20 mouse cellular contexts compared by ENCODE assay signal in genomic region chr2:180610283-180610682, GRCm38 (mm10). TPM values are rescaled to one million over a fixed set of nuclear protein-coding genes. Genes with fewer than 3 reads are reported as not detected.
DNase-seq lines count a peak whose midpoint lies in the region; ATAC-seq and TF ChIP-seq lines count a peak whose summit lies in the region.
"Had no signal": no experiment of that assay in that cellular context is flagged by ENCODE, and none has a peak within 500 bp of the region (broad histone marks: within the 10 kb centered on the region; RNA-seq: fewer than 3 reads in every experiment).

No protein-coding gene starts in this region.

- H3K9ac ChIP-seq in embryonic facial prominence, embryonic 14.5 days (ENCODE audit: low read depth, low read length): no peak overlapping the region
- H3K9ac ChIP-seq in intestine, postnatal 0 days (ENCODE audit: low read depth, low read length): no peak overlapping the region
- H3K9ac ChIP-seq in liver, embryonic 14.5 days (replicated peaks): no peak overlapping the region
- no peak overlapping the region for H3K9ac ChIP-seq in stomach, embryonic 16.5 days (ENCODE audit: low read length)
- H3K9ac ChIP-seq: forebrain, embryonic 12.5 days; heart, embryonic 15.5 days; hindbrain, embryonic 15.5 days; kidney, embryonic 15.5 days; midbrain, embryonic 15.5 days; neural tube, embryonic 12.5 days had no signal

- no peak for TF ChIP-seq CTCF in intestine, postnatal 0 days (IDR thresholded peaks at IDR 0.05; ENCODE audit: low read depth)
- TF ChIP-seq CTCF in liver, embryonic 14.5 days (IDR thresholded peaks at IDR 0.05; ENCODE audit: low read depth): no peak

- 0 out of 2 replicates have a peak overlapping the region, but pooled peaks have one; percentile 10 for H3K27ac ChIP-seq in embryonic facial prominence, embryonic 14.5 days (replicated peaks; ENCODE audit: low read depth, low read length)
- no peak overlapping the region for H3K27ac ChIP-seq in intestine, postnatal 0 days (ENCODE audit: low read depth, low read length)
- H3K27ac ChIP-seq in liver, embryonic 14.5 days: no peak overlapping the region
- H3K27ac ChIP-seq in stomach, embryonic 16.5 days (ENCODE audit: low read length): no peak overlapping the region
- H3K27ac ChIP-seq: forebrain, embryonic 12.5 days; heart, embryonic 15.5 days; hindbrain, embryonic 15.5 days; kidney, embryonic 15.5 days; midbrain, embryonic 15.5 days; neural tube, embryonic 12.5 days had no signal

- no peaks in the 10 kb centered on the region; the same call in 1 of the 2 replicates for H3K36me3 ChIP-seq in embryonic facial prominence, embryonic 14.5 days (ENCODE audit: control insufficient read depth, insufficient read depth, low read length)
- H3K36me3 ChIP-seq in intestine, postnatal 0 days (ENCODE audit: control insufficient read depth, insufficient read depth): no peaks in the 10 kb centered on the region
- no peaks in the 10 kb centered on the region for H3K36me3 ChIP-seq in liver, embryonic 14.5 days (replicated peaks; ENCODE audit: control insufficient read depth, insufficient read depth, low read depth)
- no peaks in the 10 kb centered on the region for H3K36me3 ChIP-seq in stomach, embryonic 16.5 days (ENCODE audit: control insufficient read depth, insufficient read depth, low read length)
- H3K36me3 ChIP-seq: forebrain, embryonic 12.5 days; heart, embryonic 15.5 days; hindbrain, embryonic 15.5 days; kidney, embryonic 15.5 days; midbrain, embryonic 15.5 days; neural tube, embryonic 12.5 days had no signal

- no peak for TF ChIP-seq EP300 in liver, embryonic 14.5 days (IDR thresholded peaks at IDR 0.05; ENCODE audit: low read depth)

- H3K4me3 ChIP-seq in embryonic facial prominence, embryonic 14.5 days (ENCODE audit: low read depth, low read length): no peak overlapping the region
- no peak overlapping the region for H3K4me3 ChIP-seq in intestine, postnatal 0 days (ENCODE audit: low read depth, low read length)
- no peak overlapping the region for H3K4me3 ChIP-seq in liver, embryonic 14.5 days (ENCODE audit: insufficient read depth in 1 of 2, low read depth in 2 of 2, low read length in 2 of 2)
- no peak overlapping the region for H3K4me3 ChIP-seq in stomach, embryonic 16.5 days (replicated peaks; ENCODE audit: low read length)
- H3K4me3 ChIP-seq: erythroblast, embryonic 14.5 days; forebrain, embryonic 12.5 days; heart, embryonic 15.5 days; hindbrain, embryonic 15.5 days; kidney, embryonic 15.5 days; midbrain, embryonic 15.5 days; neural tube, embryonic 12.5 days had no signal

- DNase-seq in embryonic facial prominence, embryonic 14.5 days (ENCODE audit: low spot score): no peak
- peak; percentile 6 to 36 (median 19) for DNase-seq in liver, embryonic 14.5 days (ENCODE audit: low read depth in 3 of 3, low spot score in 3 of 3)
- DNase-seq in kidney, postnatal 25 days: no peak
- no peak for DNase-seq in heart, adult 9 months (ENCODE audit: low spot score in 2 of 2)
- DNase-seq in kidney, postnatal 4 days: no peak
- DNase-seq: adrenal gland, postnatal 25 days; cerebellum, adult 9-11 months; heart, postnatal 36 days; right cerebral cortex, postnatal 14 days; thymus, postnatal 4 days had no signal

- H3K4me2 ChIP-seq in embryonic facial prominence, embryonic 14.5 days (ENCODE audit: low read depth, low read length): no peak overlapping the region
- no peak overlapping the region for H3K4me2 ChIP-seq in intestine, postnatal 0 days (replicated peaks; ENCODE audit: low read depth)
- no peak overlapping the region for H3K4me2 ChIP-seq in liver, embryonic 14.5 days (ENCODE audit: low read depth)
- H3K4me2 ChIP-seq in stomach, embryonic 16.5 days (ENCODE audit: low read depth, low read length): no peak overlapping the region
- H3K4me2 ChIP-seq: forebrain, embryonic 12.5 days; heart, embryonic 15.5 days; hindbrain, embryonic 15.5 days; kidney, embryonic 15.5 days; midbrain, embryonic 15.5 days; neural tube, embryonic 12.5 days had no signal

- ATAC-seq in embryonic facial prominence, embryonic 14.5 days (ENCODE audit: low read depth): no peak
- ATAC-seq in intestine, postnatal 0 days: peak; percentile 48; the same call in 1 of the 2 replicates
- peak; percentile 73 for ATAC-seq in liver, embryonic 14.5 days (ENCODE audit: insufficient read depth)
- peak; percentile 53; the same call in 1 of the 2 replicates for ATAC-seq in stomach, embryonic 16.5 days (ENCODE audit: insufficient read depth, low FRiP score)
- ATAC-seq: midbrain, embryonic 15.5 days had no signal

- H3K9me3 ChIP-seq in embryonic facial prominence, embryonic 14.5 days (ENCODE audit: control insufficient read depth, low read length): no peaks in the 10 kb centered on the region
- no peaks in the 10 kb centered on the region for H3K9me3 ChIP-seq in intestine, postnatal 0 days (ENCODE audit: control insufficient read depth)
- no peaks in the 10 kb centered on the region for H3K9me3 ChIP-seq in liver, embryonic 14.5 days (ENCODE audit: control insufficient read depth, low read length)
- H3K9me3 ChIP-seq in stomach, embryonic 16.5 days (replicated peaks; ENCODE audit: control insufficient read depth, low read length): no peaks in the 10 kb centered on the region
- H3K9me3 ChIP-seq: forebrain, embryonic 12.5 days; heart, embryonic 15.5 days; hindbrain, embryonic 15.5 days; kidney, embryonic 15.5 days; midbrain, embryonic 15.5 days; neural tube, embryonic 12.5 days had no signal

- H3K4me1 ChIP-seq in embryonic facial prominence, embryonic 14.5 days (ENCODE audit: control insufficient read depth, insufficient read depth, low read length): no peaks in the 10 kb centered on the region
- H3K4me1 ChIP-seq in intestine, postnatal 0 days (replicated peaks; ENCODE audit: control insufficient read depth, insufficient read depth, low read length): no peaks in the 10 kb centered on the region
- peaks cover 0 to 15% of the 10 kb centered on the region in 2 experiments; a peak in 2 of 4 replicates for H3K4me1 ChIP-seq in liver, embryonic 14.5 days (replicated peaks; ENCODE audit: control insufficient read depth in 2 of 2, insufficient read depth in 2 of 2, low read length in 1 of 2)
- H3K4me1 ChIP-seq in stomach, embryonic 16.5 days (ENCODE audit: control insufficient read depth, insufficient read depth, low read length): no peaks in the 10 kb centered on the region
- H3K4me1 ChIP-seq: forebrain, embryonic 12.5 days; heart, embryonic 15.5 days; hindbrain, embryonic 15.5 days; kidney, embryonic 15.5 days; midbrain, embryonic 15.5 days; neural tube, embryonic 12.5 days had no signal

- H3K27me3 ChIP-seq in embryonic facial prominence, embryonic 14.5 days (replicated peaks; ENCODE audit: control insufficient read depth, insufficient read depth, low read length): no peaks in the 10 kb centered on the region
- H3K27me3 ChIP-seq in intestine, postnatal 0 days (replicated peaks; ENCODE audit: control insufficient read depth, insufficient read depth, low read length): no peaks in the 10 kb centered on the region
- H3K27me3 ChIP-seq in liver, embryonic 14.5 days (ENCODE audit: control insufficient read depth, insufficient read depth, low read length): no peaks in the 10 kb centered on the region
- no peaks in the 10 kb centered on the region for H3K27me3 ChIP-seq in stomach, embryonic 16.5 days (ENCODE audit: control insufficient read depth, insufficient read depth, low read length)
- H3K27me3 ChIP-seq: forebrain, embryonic 12.5 days; heart, embryonic 15.5 days; hindbrain, embryonic 15.5 days; kidney, embryonic 15.5 days; midbrain, embryonic 15.5 days; neural tube, embryonic 12.5 days had no signal

- 72% methylated on average over 4 of the region's 4 CpGs for WGBS in embryonic facial prominence, embryonic 14.5 days
- 41% methylated on average over 4 of the region's 4 CpGs for WGBS in intestine, postnatal 0 days
- 49% methylated on average over 4 of the region's 4 CpGs for WGBS in liver, embryonic 14.5 days (ENCODE audit: insufficient replicate concordance)
- WGBS in stomach, embryonic 16.5 days: 52% methylated on average over 4 of the region's 4 CpGs

RNA-seq across cellular contexts. Expression of gene Col9a3, which starts 12.7 kb away (rescaled TPM):
- 164 and 277 TPM in 2 replicates for polyA plus RNA-seq in embryonic facial prominence, embryonic 14.5 days (2014; fragmentation: Nextera tagmentation; extraction: Ambion mirVana)
- polyA plus RNA-seq in intestine, postnatal 0 days (2015; fragmentation: Nextera tagmentation; extraction: Ambion mirVana): 1.1 and 1.3 TPM in 2 replicates
- 0.55 and 1.2 TPM in 2 replicates for polyA plus RNA-seq in liver, embryonic 14.5 days (2012; rRNA removed)
- 0.71 and 0.80 TPM in 2 replicates for polyA plus RNA-seq in liver, embryonic 14.5 days (2014; fragmentation: Nextera tagmentation; extraction: Ambion mirVana)
- polyA plus RNA-seq in stomach, embryonic 16.5 days (2015; fragmentation: Nextera tagmentation; extraction: Ambion mirVana): 6.6 and 9.0 TPM in 2 replicates

RNA-seq across cellular contexts. Expression of gene Ogfr, which starts 21.2 kb away (rescaled TPM):
- polyA plus RNA-seq in embryonic facial prominence, embryonic 14.5 days (2014; fragmentation: Nextera tagmentation; extraction: Ambion mirVana): 66.3 and 78.2 TPM in 2 replicates
- 32.5 and 34.4 TPM in 2 replicates for polyA plus RNA-seq in intestine, postnatal 0 days (2015; fragmentation: Nextera tagmentation; extraction: Ambion mirVana)
- 11.5 and 20.2 TPM in 2 replicates for polyA plus RNA-seq in liver, embryonic 14.5 days (2012; rRNA removed)
- polyA plus RNA-seq in liver, embryonic 14.5 days (2014; fragmentation: Nextera tagmentation; extraction: Ambion mirVana): 18.0 and 21.2 TPM in 2 replicates
- polyA plus RNA-seq in stomach, embryonic 16.5 days (2015; fragmentation: Nextera tagmentation; extraction: Ambion mirVana): 35.0 and 39.5 TPM in 2 replicates

RNA-seq across cellular contexts. Expression of gene Mrgbp, which starts 29.2 kb away (rescaled TPM):
- 23.4 and 29.3 TPM in 2 replicates for polyA plus RNA-seq in embryonic facial prominence, embryonic 14.5 days (2014; fragmentation: Nextera tagmentation; extraction: Ambion mirVana)
- 10.7 and 10.8 TPM in 2 replicates for polyA plus RNA-seq in intestine, postnatal 0 days (2015; fragmentation: Nextera tagmentation; extraction: Ambion mirVana)
- 10.5 and 10.8 TPM in 2 replicates for polyA plus RNA-seq in liver, embryonic 14.5 days (2012; rRNA removed)
- polyA plus RNA-seq in liver, embryonic 14.5 days (2014; fragmentation: Nextera tagmentation; extraction: Ambion mirVana): 7.1 and 7.4 TPM in 2 replicates
- 22.7 and 22.8 TPM in 2 replicates for polyA plus RNA-seq in stomach, embryonic 16.5 days (2015; fragmentation: Nextera tagmentation; extraction: Ambion mirVana)

RNA-seq across cellular contexts. Expression of gene Tcfl5, which starts 32.2 kb away (rescaled TPM):
- polyA plus RNA-seq in embryonic facial prominence, embryonic 14.5 days (2014; fragmentation: Nextera tagmentation; extraction: Ambion mirVana): 0.34 and 0.88 TPM in 2 replicates
- polyA plus RNA-seq in intestine, postnatal 0 days (2015; fragmentation: Nextera tagmentation; extraction: Ambion mirVana): 0.07 TPM in 2 replicates
- 0.16 and 0.23 TPM in 2 replicates for polyA plus RNA-seq in liver, embryonic 14.5 days (2012; rRNA removed)
- not detected in 2 replicates for polyA plus RNA-seq in liver, embryonic 14.5 days (2014; fragmentation: Nextera tagmentation; extraction: Ambion mirVana)
- 0.12 TPM in 1 of 2 replicates, not detected in the other for polyA plus RNA-seq in stomach, embryonic 16.5 days (2015; fragmentation: Nextera tagmentation; extraction: Ambion mirVana)
- polyA plus RNA-seq: erythroblast, embryonic 14.5 days; large intestine, adult 2 months had no signal

Comparison
In these comparisons a context has a peak if more than half of its experiments do, and no peak if none do; other contexts are left out.
1. DNase-seq: peak in liver, embryonic 14.5 days (3 of 3); none in embryonic facial prominence, embryonic 14.5 days (single experiment), kidney, postnatal 25 days (0 of 2), heart, adult 9 months (0 of 2) and kidney, postnatal 4 days (0 of 2).
2. RNA of gene Col9a3, which starts 12.7 kb away (polyA plus RNA-seq): 164 to 277 TPM in embryonic facial prominence, embryonic 14.5 days; 6.6 to 9.0 TPM in stomach, embryonic 16.5 days, 1.1 to 1.3 TPM in intestine, postnatal 0 days and 0.55 to 1.2 TPM in liver, embryonic 14.5 days; every median in the first group is over 10 times any median in the second.